Mouse (Mus musculus): ENCODE results near the gene Tpp1.

DNA sequence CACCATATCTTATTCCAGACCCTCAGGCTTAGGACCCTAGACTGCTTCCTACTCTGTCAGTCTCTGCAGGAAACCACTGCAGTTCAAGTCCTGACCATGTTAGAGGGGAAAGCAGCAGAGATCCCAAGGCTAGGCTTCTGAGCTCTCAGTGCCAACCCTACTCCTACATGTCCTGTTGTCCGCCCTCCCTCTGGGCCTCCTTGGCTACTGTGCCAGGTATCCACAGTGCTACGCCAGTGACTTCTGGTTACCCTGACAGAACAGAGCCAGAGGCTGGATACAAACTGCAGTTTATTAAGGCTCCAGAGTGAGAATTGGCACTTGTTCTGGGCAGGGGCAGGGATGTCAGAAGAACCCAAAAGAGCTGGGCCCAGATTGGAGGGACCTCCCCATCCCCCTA lies 681 bp upstream of the Tpp1 start:
- no peak for TF ChIP-seq CTCF (IDR thresholded peaks at IDR 0.05; ENCODE audit: low read depth, low read length)
- no peak for TF ChIP-seq POLR2A (IDR thresholded peaks at IDR 0.05; ENCODE audit: borderline replicate concordance, low read depth, low read length)

All from bone marrow macrophage, adult 2 months (primary cell).